Mouse (Mus musculus) megakaryocyte, adult 5-6 weeks (primary cell): ENCODE data around the gene Cep162. TPM values are rescaled to one million over a fixed set of nuclear protein-coding genes. Genes with fewer than 3 reads are reported as not detected.

Experiments
- ATAC-seq: 2 replicates; pipeline ENCODE4 v1.8.0; 2016; ENCODE audit warnings: mild to moderate bottlenecking, inconsistent platforms; ENCODE audit not compliant: poor library complexity, severe bottlenecking
- total RNA-seq, 2 experiments: library from RNA; stranded (forward) in 1 of 2; stranded (reverse) in 1 of 2; fragments of 153-499, 151-499 nt in 1 of 2; fragments of 221-1000, 200-1000 nt in 1 of 2; gene quantifications; 2 replicates each; pipeline versions ENCODE4 v1.2.3 to v1.2.4; 2015 to 2017

Gene Cep162
- total RNA-seq, 2 experiments from 2014 or later: 8.8 to 9.3 TPM

GRCm38 (mm10) chr9:87167001-87167830 is 88.1 kb downstream of the Cep162 start:
- ATAC-seq: no peak

- no peak for ATAC-seq
These were observed 92.8 kb downstream of the Cep162 start for GRCm38 (mm10) chr9:87162559-87162958.

- no peak for ATAC-seq
These were observed 102.6 kb downstream of the Cep162 start for GRCm38 (mm10) chr9:87152641-87153325.

GRCm38 (mm10) chr9:87147927-87148326 is 107.4 kb downstream of the Cep162 start:
- no peak for ATAC-seq

- no peak for ATAC-seq
These were observed 108.9 kb downstream of the Cep162 start for GRCm38 (mm10) chr9:87146400-87146799.

- ATAC-seq: no peak
These were observed 109.7 kb downstream of the Cep162 start for GRCm38 (mm10) chr9:87145671-87146070.

- no peak for ATAC-seq
These were observed 110.2 kb downstream of the Cep162 start for GRCm38 (mm10) chr9:87145180-87145579.

GRCm38 (mm10) chr9:87144532-87144931 is 110.8 kb downstream of the Cep162 start:
- ATAC-seq: no peak

- ATAC-seq: no peak
These were observed 111.2 kb downstream of the Cep162 start, which contains the start of gene Mrap2 for GRCm38 (mm10) chr9:87144106-87144505. Mrap2 (plus strand) TSS chr9:87144306.

- ATAC-seq: no peak
These were observed 112.3 kb downstream of the Cep162 start for GRCm38 (mm10) chr9:87143076-87143475.

Other genes with a start within 250 kb of the Cep162 start
- not detected in 2 replicates for gene Ripply2, start 240.0 kb downstream of the Cep162 start, total RNA-seq (2015)
- gene Ripply2, start 240.0 kb downstream of the Cep162 start, total RNA-seq (2017): not detected in 2 replicates
- 189 and 205 TPM in 2 replicates for gene Cyb5r4, start 233.5 kb downstream of the Cep162 start, total RNA-seq (2015)
- 163 and 177 TPM in 2 replicates for gene Cyb5r4, start 233.5 kb downstream of the Cep162 start, total RNA-seq (2017)
- gene Mrap2, start 111.2 kb downstream of the Cep162 start, total RNA-seq (2015): not detected in 2 replicates
- not detected in 2 replicates for gene Mrap2, start 111.2 kb downstream of the Cep162 start, total RNA-seq (2017)